Mouse (Mus musculus): ENCODE results near the gene Ccdc88b. TPM values are rescaled to one million over a fixed set of nuclear protein-coding genes. Genes with fewer than 3 reads are reported as not detected.

Gene Ccdc88b
- polyA plus RNA-seq, 1 experiment from 2014 or later = 1.6 TPM

DNA sequence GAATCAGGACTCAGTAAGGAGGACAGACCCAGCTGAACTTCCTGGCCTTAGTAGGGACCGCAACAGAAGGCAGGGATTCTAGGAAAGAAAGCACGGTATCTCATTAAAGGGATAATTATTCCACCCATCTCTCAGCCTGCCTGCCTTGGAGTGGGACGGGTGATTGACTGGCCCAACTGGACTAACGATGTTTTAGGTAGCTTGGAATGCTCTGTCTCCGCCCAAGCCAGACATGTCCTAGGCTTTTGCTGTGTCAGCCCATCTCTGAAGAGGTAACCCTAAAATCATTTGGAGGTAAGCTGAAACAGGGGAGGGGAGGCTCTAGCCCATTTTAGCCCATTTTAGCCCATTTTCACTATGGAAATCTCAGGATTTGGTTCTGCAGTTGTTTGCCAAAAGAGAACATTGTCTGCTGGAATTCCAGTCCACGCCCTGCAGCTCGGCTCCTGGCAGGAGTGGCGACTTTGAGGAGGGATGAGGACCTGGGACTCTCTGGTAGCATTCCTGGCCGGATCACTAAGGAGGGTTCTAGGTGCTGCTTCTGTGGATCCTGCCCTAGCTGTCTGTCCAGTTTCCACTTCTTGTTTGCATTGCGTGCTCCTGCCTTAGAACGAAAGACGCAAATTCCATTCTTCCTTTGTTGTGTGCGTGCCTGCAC is 37.3 kb downstream of the Ccdc88b start:
- ATAC-seq (ENCODE audit: low read depth) = no peak
- H3K4me2 ChIP-seq (ENCODE audit: low read depth, low read length) = no peak overlapping the region
- WGBS = 80% methylated on average over 13 of the region's 13 CpGs
- H3K9ac ChIP-seq (ENCODE audit: low read length) = no peak overlapping the region
- H3K27ac ChIP-seq (ENCODE audit: low read length) = no peak overlapping the region
- no peak overlapping the region for H3K4me3 ChIP-seq (ENCODE audit: low read length)
- H3K4me1 ChIP-seq (replicated peaks; ENCODE audit: control insufficient read depth, insufficient read depth, low read length) = no peaks in the 10 kb centered on the region
- no peaks in the 10 kb centered on the region for H3K36me3 ChIP-seq (ENCODE audit: control insufficient read depth, insufficient read depth, low read length)
- H3K9me3 ChIP-seq (ENCODE audit: control insufficient read depth, low read length) = no peaks in the 10 kb centered on the region
- H3K27me3 ChIP-seq (ENCODE audit: control insufficient read depth, insufficient read depth, low read depth, low read length) = no peaks in the 10 kb centered on the region

DNA sequence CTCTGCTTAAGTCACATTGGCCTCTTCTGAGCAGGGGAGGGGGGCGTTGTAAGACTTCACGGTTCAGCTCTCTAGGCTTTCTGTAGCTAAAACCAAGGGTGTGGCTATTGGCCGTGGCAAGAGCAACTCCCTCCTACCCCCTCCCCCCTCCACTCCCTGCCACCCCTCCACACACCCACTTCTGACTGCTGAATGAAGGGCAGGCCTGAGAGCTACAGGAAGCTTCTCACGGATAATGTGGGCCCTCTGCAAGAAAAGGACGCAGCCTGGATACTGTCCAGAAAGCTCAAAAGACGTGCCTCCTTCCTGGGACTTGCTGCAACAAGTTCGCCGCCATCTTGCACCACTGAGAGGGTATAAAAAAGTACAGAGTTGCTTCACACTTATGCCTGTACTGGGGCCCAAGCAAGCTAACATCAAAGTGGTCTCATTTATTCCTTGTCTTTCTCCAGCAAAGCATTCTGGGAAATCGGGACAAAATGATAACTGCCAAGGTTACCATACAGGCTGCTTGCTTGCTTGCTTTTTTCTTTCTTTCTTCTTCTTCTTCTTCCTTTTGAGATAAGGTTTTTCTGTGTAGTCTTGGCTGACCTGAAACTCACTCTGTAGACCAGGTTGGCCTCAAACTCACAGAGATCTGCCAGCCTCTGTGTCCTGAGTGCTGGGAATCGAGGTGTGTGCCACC is 38.7 kb downstream of the Ccdc88b start:
- Histone ChIP-seq H3K9ac (ENCODE audit: low read length) (no peak overlapping the region), H3K9me3 (ENCODE audit: control insufficient read depth, low read length) (no peaks in the 10 kb centered on the region), H3K4me3 (ENCODE audit: low read length) (no peak overlapping the region), H3K4me1 (replicated peaks; ENCODE audit: control insufficient read depth, insufficient read depth, low read length) (no peaks in the 10 kb centered on the region), H3K4me2 (ENCODE audit: low read depth, low read length) (no peak overlapping the region), H3K27ac (ENCODE audit: low read length) (no peak overlapping the region), H3K36me3 (ENCODE audit: control insufficient read depth, insufficient read depth, low read length) (no peaks in the 10 kb centered on the region), H3K27me3 (ENCODE audit: control insufficient read depth, insufficient read depth, low read depth, low read length) (no peaks in the 10 kb centered on the region)
- 33% methylated on average over 10 of the region's 10 CpGs for WGBS
- peak; percentile 34; the same call in 1 of the 2 replicates for ATAC-seq (ENCODE audit: low read depth)

DNA sequence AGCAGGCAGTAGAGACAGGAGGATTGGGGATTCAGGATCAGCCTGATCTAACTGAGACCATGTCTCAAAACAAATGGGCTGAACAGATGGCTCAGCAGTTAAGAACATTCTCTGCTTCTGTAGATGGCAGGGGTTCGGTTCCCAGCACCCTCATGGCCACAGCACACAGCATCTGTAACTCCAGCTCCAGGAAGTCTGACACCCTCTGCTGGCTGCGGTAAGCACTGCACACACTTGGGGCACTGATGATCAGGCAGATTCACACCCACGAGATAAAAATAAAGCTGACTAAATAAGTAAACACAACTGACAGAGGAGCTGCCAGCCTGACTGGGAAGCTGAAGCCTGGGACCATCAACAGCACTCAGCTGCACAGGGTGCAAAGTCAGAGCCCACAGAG is 43.1 kb downstream of the Ccdc88b start:
- H3K9me3 ChIP-seq (ENCODE audit: control insufficient read depth, low read length) = no peaks in the 10 kb centered on the region
- H3K4me1 ChIP-seq (replicated peaks; ENCODE audit: control insufficient read depth, insufficient read depth, low read length) = no peaks in the 10 kb centered on the region
- H3K4me2 ChIP-seq (ENCODE audit: low read depth, low read length) = no peak overlapping the region
- no peak overlapping the region for H3K9ac ChIP-seq (ENCODE audit: low read length)
- H3K27me3 ChIP-seq (ENCODE audit: control insufficient read depth, insufficient read depth, low read depth, low read length) = no peaks in the 10 kb centered on the region
- no peaks in the 10 kb centered on the region for H3K36me3 ChIP-seq (ENCODE audit: control insufficient read depth, insufficient read depth, low read length)
- no peak for ATAC-seq (ENCODE audit: low read depth)
- H3K27ac ChIP-seq (ENCODE audit: low read length) = no peak overlapping the region
- H3K4me3 ChIP-seq (ENCODE audit: low read length) = no peak overlapping the region
- 70% methylated on average over 3 of the region's 3 CpGs for WGBS

DNA sequence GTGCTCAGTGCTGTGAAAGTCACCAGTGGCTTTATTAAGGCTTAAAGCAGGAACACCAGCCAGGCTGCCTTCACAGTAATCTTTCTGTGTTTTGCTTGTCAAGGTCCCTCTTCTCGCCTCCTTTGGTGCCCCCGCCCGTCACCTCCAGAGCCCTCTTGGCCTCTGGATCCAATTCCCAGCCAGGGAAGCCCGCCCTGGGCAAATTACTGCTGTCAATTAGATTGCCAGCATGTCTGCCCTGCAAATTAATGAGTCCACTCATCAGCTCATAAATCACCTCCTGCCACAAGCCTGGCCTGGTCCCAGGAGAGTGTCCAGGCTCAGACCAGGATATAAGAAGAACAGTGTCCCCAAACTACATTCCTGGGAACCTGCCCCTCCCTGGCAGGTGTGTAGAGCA is 43.6 kb downstream of the Ccdc88b start:
- Histone ChIP-seq H3K9me3 (ENCODE audit: control insufficient read depth, low read length) (no peaks in the 10 kb centered on the region), H3K27me3 (ENCODE audit: control insufficient read depth, insufficient read depth, low read depth, low read length) (no peaks in the 10 kb centered on the region), H3K4me1 (replicated peaks; ENCODE audit: control insufficient read depth, insufficient read depth, low read length) (no peaks in the 10 kb centered on the region), H3K36me3 (ENCODE audit: control insufficient read depth, insufficient read depth, low read length) (no peaks in the 10 kb centered on the region), H3K27ac (ENCODE audit: low read length) (no peak overlapping the region), H3K4me2 (ENCODE audit: low read depth, low read length) (no peak overlapping the region), H3K4me3 (ENCODE audit: low read length) (no peak overlapping the region), H3K9ac (ENCODE audit: low read length) (no peak overlapping the region)
- no peak for ATAC-seq (ENCODE audit: low read depth)
- WGBS = 30% methylated on average over 4 of the region's 4 CpGs

Small RNAs within 50 kb of the gene (microRNA-seq; reads per million reads assigned to microRNA genes)
- not detected for gene Mir5046

Other genes with a start within 250 kb of the Ccdc88b start
- 39.1 and 41.5 TPM in 2 replicates for gene Rps6ka4, start 17.6 kb downstream of the Ccdc88b start, polyA plus RNA-seq (2015; fragmentation: Nextera tagmentation; extraction: Ambion mirVana)
- 136 and 137 TPM in 2 replicates for gene Trmt112, start 51.5 kb upstream of the Ccdc88b start, polyA plus RNA-seq (2015; fragmentation: Nextera tagmentation; extraction: Ambion mirVana)
- gene Prdx5, start 51.9 kb upstream of the Ccdc88b start, polyA plus RNA-seq (2015; fragmentation: Nextera tagmentation; extraction: Ambion mirVana) = 283 and 302 TPM in 2 replicates
- gene Esrra, start 63.6 kb upstream of the Ccdc88b start, polyA plus RNA-seq (2015; fragmentation: Nextera tagmentation; extraction: Ambion mirVana) = 8.5 and 9.9 TPM in 2 replicates
- gene Catsperz, start 67.2 kb upstream of the Ccdc88b start, polyA plus RNA-seq (2015; fragmentation: Nextera tagmentation; extraction: Ambion mirVana) = 2.5 TPM in 2 replicates
- gene Kcnk4, start 76.3 kb upstream of the Ccdc88b start, polyA plus RNA-seq (2015; fragmentation: Nextera tagmentation; extraction: Ambion mirVana) = 0.21 and 0.96 TPM in 2 replicates
- gene Bad, start 83.7 kb upstream of the Ccdc88b start, polyA plus RNA-seq (2015; fragmentation: Nextera tagmentation; extraction: Ambion mirVana) = 82.5 and 90.7 TPM in 2 replicates
- 25.2 TPM in 2 replicates for gene Gpr137, start 84.3 kb upstream of the Ccdc88b start, polyA plus RNA-seq (2015; fragmentation: Nextera tagmentation; extraction: Ambion mirVana)
- gene Ppp1r14b, start 116.8 kb upstream of the Ccdc88b start, polyA plus RNA-seq (2015; fragmentation: Nextera tagmentation; extraction: Ambion mirVana) = 41.4 and 44.8 TPM in 2 replicates
- 49.1 and 49.8 TPM in 2 replicates for gene Plcb3, start 118.3 kb upstream of the Ccdc88b start, polyA plus RNA-seq (2015; fragmentation: Nextera tagmentation; extraction: Ambion mirVana)
- 125 and 151 TPM in 2 replicates for gene Fkbp2, start 122.3 kb upstream of the Ccdc88b start, polyA plus RNA-seq (2015; fragmentation: Nextera tagmentation; extraction: Ambion mirVana)
- 20.8 and 28.9 TPM in 2 replicates for gene Vegfb, start 129.4 kb upstream of the Ccdc88b start, polyA plus RNA-seq (2015; fragmentation: Nextera tagmentation; extraction: Ambion mirVana)
- gene Dnajc4, start 134.4 kb upstream of the Ccdc88b start, polyA plus RNA-seq (2015; fragmentation: Nextera tagmentation; extraction: Ambion mirVana) = 26.4 and 30.3 TPM in 2 replicates
- 22.6 and 23.7 TPM in 2 replicates for gene Nudt22, start 137.9 kb upstream of the Ccdc88b start, polyA plus RNA-seq (2015; fragmentation: Nextera tagmentation; extraction: Ambion mirVana)
- 10.9 and 12.3 TPM in 2 replicates for gene Trpt1, start 137.9 kb upstream of the Ccdc88b start, polyA plus RNA-seq (2015; fragmentation: Nextera tagmentation; extraction: Ambion mirVana)
- 11.1 and 15.6 TPM in 2 replicates for gene Fermt3, start 161.3 kb upstream of the Ccdc88b start, polyA plus RNA-seq (2015; fragmentation: Nextera tagmentation; extraction: Ambion mirVana)
- 220 and 243 TPM in 2 replicates for gene Stip1, start 181.8 kb upstream of the Ccdc88b start, polyA plus RNA-seq (2015; fragmentation: Nextera tagmentation; extraction: Ambion mirVana)
- 15.3 and 17.6 TPM in 2 replicates for gene Macrod1, start 198.6 kb upstream of the Ccdc88b start, polyA plus RNA-seq (2015; fragmentation: Nextera tagmentation; extraction: Ambion mirVana)
- 0.99 and 1.1 TPM in 2 replicates for gene Flrt1, start 247.5 kb upstream of the Ccdc88b start, polyA plus RNA-seq (2015; fragmentation: Nextera tagmentation; extraction: Ambion mirVana)

All from lung, embryonic 16.5 days (tissue).